Mouse (Mus musculus) kidney, postnatal 36 days (tissue): ENCODE measurements around the gene Treml2.

Experiments
- DNase-seq, 2 experiments: peaks; one replicate each; pipeline ENCODE4 v3.0.0; 2021 to 2022; ENCODE audit warnings: mixed read lengths in 2 of 2

The Treml2 gene

GRCm38 (mm10) chr17:48299203-48299602 is at the start of gene Treml2:
Gene Treml2 (plus strand): TSS chr17:48299498.
- no peak for DNase-seq

- DNase-seq = no peak
Observed at GRCm38 (mm10) chr17:48249501-48249900, 49.8 kb upstream of the Treml2 start.

- no peak for DNase-seq
Observed at GRCm38 (mm10) chr17:48250631-48251030, 48.7 kb upstream of the Treml2 start.

GRCm38 (mm10) chr17:48256575-48256974 is 42.7 kb upstream of the Treml2 start:
- no peak for DNase-seq

- no peak for DNase-seq
Observed at GRCm38 (mm10) chr17:48261868-48262267, 37.4 kb upstream of the Treml2 start.

- DNase-seq = no peak
Observed at GRCm38 (mm10) chr17:48263741-48264362, 35.4 kb upstream of the Treml2 start, which contains the start of gene Treml4. Gene Treml4 (plus strand): TSS chr17:48264295.

- DNase-seq = no peak
Observed at GRCm38 (mm10) chr17:48264662-48265061, 34.6 kb upstream of the Treml2 start.

GRCm38 (mm10) chr17:48266138-48266537 is 33.2 kb upstream of the Treml2 start:
- DNase-seq = no peak

- no peak for DNase-seq
Observed at GRCm38 (mm10) chr17:48266610-48267304, 32.5 kb upstream of the Treml2 start.

- no peak for DNase-seq
Observed at GRCm38 (mm10) chr17:48267591-48267990, 31.7 kb upstream of the Treml2 start.

- no peak for DNase-seq
Observed at GRCm38 (mm10) chr17:48268276-48268675, 31.0 kb upstream of the Treml2 start.

GRCm38 (mm10) chr17:48269833-48270232 is 29.5 kb upstream of the Treml2 start:
- DNase-seq = no peak

- no peak for DNase-seq
Observed at GRCm38 (mm10) chr17:48272158-48272557, 27.1 kb upstream of the Treml2 start.

GRCm38 (mm10) chr17:48272598-48272997 is 26.7 kb upstream of the Treml2 start:
- no peak for DNase-seq

GRCm38 (mm10) chr17:48274098-48274497 is 25.2 kb upstream of the Treml2 start:
- DNase-seq = no peak

GRCm38 (mm10) chr17:48274885-48275284 is 24.4 kb upstream of the Treml2 start:
- peak; percentile 73 to 90 for DNase-seq

- DNase-seq = no peak
Observed at GRCm38 (mm10) chr17:48275736-48276135, 23.6 kb upstream of the Treml2 start.

- DNase-seq = no peak
Observed at GRCm38 (mm10) chr17:48278381-48278780, 20.9 kb upstream of the Treml2 start.

GRCm38 (mm10) chr17:48279002-48279401 is 20.3 kb upstream of the Treml2 start:
- no peak for DNase-seq

- no peak for DNase-seq
Observed at GRCm38 (mm10) chr17:48280943-48281738, 18.2 kb upstream of the Treml2 start.

GRCm38 (mm10) chr17:48281739-48282085 is 17.6 kb upstream of the Treml2 start:
- DNase-seq = no peak

GRCm38 (mm10) chr17:48286765-48287164 is 12.5 kb upstream of the Treml2 start:
- DNase-seq = no peak

- DNase-seq = peak in 1 of 2 experiments; percentile 32
Observed at GRCm38 (mm10) chr17:48287276-48287675, 12.0 kb upstream of the Treml2 start.
